Mouse (Mus musculus) testis, adult 2 months (tissue): Measurements from ENCODE around the gene Xpot.
A peak's percentile ranks its signal among the peaks of the same experiment; 100 is the strongest.

Source experiments
- CTCF ChIP-seq: fragments of 200-500 bp; IDR thresholded peaks from 2 replicates; pipeline ENCODE4 v1.5.1; 2012; ENCODE audit warnings: low read depth, mild to moderate bottlenecking, inconsistent platforms, low read length, moderate library complexity; ENCODE audit not compliant: control insufficient read depth, insufficient read depth, insufficient replicate concordance
- POLR2A ChIP-seq: fragments of 200-500 bp; IDR thresholded peaks from 2 replicates; pipeline ENCODE4 v1.6.1; 2012; ENCODE audit warnings: low read depth, mild to moderate bottlenecking, inconsistent platforms, low read length, moderate library complexity; ENCODE audit not compliant: control insufficient read depth

DNA sequence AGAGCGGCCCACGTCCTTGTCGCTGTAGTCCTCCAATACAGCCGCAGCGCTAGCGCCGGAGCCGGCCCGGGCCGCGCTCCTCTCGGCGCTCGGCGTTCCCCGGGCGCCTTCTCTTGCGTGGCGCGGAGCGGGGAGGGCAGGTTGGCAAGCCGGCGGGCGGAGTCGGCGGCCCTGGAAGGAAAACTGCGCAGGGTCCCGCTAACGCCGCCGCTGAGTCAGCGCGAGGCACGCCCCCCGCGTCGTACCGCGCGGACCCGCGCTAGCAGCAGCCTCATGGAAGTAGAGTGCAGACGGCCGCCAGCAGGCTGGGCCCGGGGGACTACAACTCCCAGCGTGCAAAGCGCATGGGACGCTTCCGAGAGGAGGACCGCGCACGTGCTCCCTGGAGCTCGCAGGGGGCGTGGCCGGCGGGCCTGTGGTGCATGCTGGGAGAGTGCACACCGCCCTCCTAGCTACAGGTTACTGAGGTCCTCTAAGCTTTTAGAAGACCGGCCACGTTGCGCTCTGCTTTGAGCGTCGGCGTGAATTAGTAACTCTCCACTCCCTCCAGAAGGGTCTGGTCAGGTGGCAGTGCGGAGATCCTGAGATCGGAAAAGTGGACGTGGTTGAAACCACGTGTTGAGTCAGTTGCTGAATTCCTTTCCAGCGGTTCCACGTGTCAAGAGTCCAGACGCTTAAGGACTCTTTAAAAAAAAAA, at the start of gene Xpot:
- no peak for TF ChIP-seq CTCF
- TF ChIP-seq POLR2A: peak; percentile 87
